Mouse (Mus musculus) cerebellum, adult 2 months (tissue): ENCODE measurements around the gene Bbs10.

ENCODE experiments used
- CTCF ChIP-seq: fragments of 200-500 bp; IDR thresholded peaks from 2 replicates; pipeline ENCODE4 v1.5.1; 2011; ENCODE audit warnings: low read depth, mild to moderate bottlenecking, control low read depth, low read length, moderate library complexity, borderline replicate concordance; ENCODE audit not compliant: insufficient read depth
- POLR2A ChIP-seq: fragments of 200-500 bp; IDR thresholded peaks from 2 replicates; pipeline ENCODE4 v1.6.1; 2011; ENCODE audit warnings: low read length, control low read depth, borderline replicate concordance; ENCODE audit not compliant: insufficient read depth

- no peak for TF ChIP-seq CTCF
- TF ChIP-seq POLR2A: no peak
Observed at GRCm38 (mm10) chr10:111329326-111329725, 30.8 kb downstream of the Bbs10 start.
